Mouse (Mus musculus): ENCODE measurements around the gene Slc5a2.

GRCm38 (mm10) chr7:128309216-128309615 is 43.8 kb downstream of the Slc5a2 start:
- TF ChIP-seq CTCF (IDR thresholded peaks at IDR 0.05; ENCODE audit: low read depth) (no peak), EP300 (IDR thresholded peaks at IDR 0.05; ENCODE audit: low read depth) (no peak)
